Comparison of ENCODE assay signal across 14 mouse cellular contexts in genomic region chr1:119557641-119558395, GRCm38 (mm10). TPM values are rescaled to one million over a fixed set of nuclear protein-coding genes. Genes with fewer than 3 reads are reported as not detected.
DNase-seq lines count a peak whose midpoint lies in the region; ATAC-seq and TF ChIP-seq lines count a peak whose summit lies in the region.
"Had no signal": no experiment of that assay in that cellular context is flagged by ENCODE, and none has a peak within 500 bp of the region (broad histone marks: within the 10 kb centered on the region; RNA-seq: fewer than 3 reads in every experiment).

No protein-coding gene starts in this region.

- no peak for DNase-seq in gastrocnemius, adult 2 months
- no peak for DNase-seq in gastrocnemius, postnatal 4 days (ENCODE audit: low spot score in 2 of 2)
- DNase-seq in left cerebral cortex, adult 11 months (ENCODE audit: low spot score): peak; percentile 25
- no peak for DNase-seq in left cerebral cortex, adult 18-20 months (ENCODE audit: low spot score in 2 of 2)
- peak; percentile 15 for DNase-seq in right cerebral cortex, adult 18-20 months
- no peak for DNase-seq in right cerebral cortex, postnatal 10 days (ENCODE audit: low spot score in 2 of 2)
- peak; percentile 56 for DNase-seq in telencephalon, adult 2 months (ENCODE audit: low read depth, low spot score)
- DNase-seq: embryo, embryonic 11 days; thymus, postnatal 25 days had no signal

- no peak for ATAC-seq in activated CD4-positive, CD25-positive, alpha-beta regulatory T cell, adult 4 months

- H3K4me3 ChIP-seq in gastrocnemius, adult 2 months: no peak overlapping the region
- H3K4me3 ChIP-seq: erythroblast, embryonic 14.5 days; heart, embryonic 15.5 days; limb, embryonic 13.5 days; megakaryocyte, embryonic 14.5 days had no signal

- intact Hi-C loops in gastrocnemius, adult 2 months (cut with DNase I): no loop called here

- no peak for TF ChIP-seq CTCF in gastrocnemius, adult 2 months (IDR thresholded peaks at IDR 0.05)

- H3K27ac ChIP-seq in gastrocnemius, adult 2 months: peak overlapping the region; percentile 56
- H3K27ac ChIP-seq: heart, embryonic 15.5 days; limb, embryonic 13.5 days had no signal

RNA-seq across cellular contexts. Expression of gene Tmem185b, which starts 31.9 kb away (rescaled TPM):
- 1 to 10 TPM; 3.4 to 5.9 TPM for total RNA-seq in gastrocnemius, adult 2 months (2021)
- 1 to 10 TPM; 9.0 to 9.2 TPM for total RNA-seq in gastrocnemius, postnatal 4 days (2021)
- total RNA-seq in left cerebral cortex, adult 18-20 months (2021): 10 to 100 TPM; 15.6 to 18.2 TPM
- 10 to 100 TPM; 17.3 to 18.4 TPM for polyA plus RNA-seq in activated CD4-positive, CD25-positive, alpha-beta regulatory T cell, adult 4 months (2017; shearing (Covaris generic))

RNA-seq across cellular contexts. Expression of gene Ralb, which starts 53.2 kb away (rescaled TPM):
- 1 to 10 TPM; 6.7 to 7.8 TPM for total RNA-seq in gastrocnemius, adult 2 months (2021)
- 10 to 100 TPM; 41.8 to 43.6 TPM for total RNA-seq in gastrocnemius, postnatal 4 days (2021)
- 10 to 100 TPM; 23.0 to 23.9 TPM for total RNA-seq in left cerebral cortex, adult 18-20 months (2021)
- 10 to 100 TPM; 12.2 to 14.2 TPM for polyA plus RNA-seq in activated CD4-positive, CD25-positive, alpha-beta regulatory T cell, adult 4 months (2017; shearing (Covaris generic))

Comparison
In these comparisons a context has a peak if more than half of its experiments do, and no peak if none do; other contexts are left out.
1. DNase-seq: peak in left cerebral cortex, adult 11 months (single experiment), right cerebral cortex, adult 18-20 months (single experiment) and telencephalon, adult 2 months (single experiment); none in gastrocnemius, adult 2 months (single experiment), gastrocnemius, postnatal 4 days (0 of 2), left cerebral cortex, adult 18-20 months (0 of 2) and right cerebral cortex, postnatal 10 days (0 of 2).